Mouse (Mus musculus): Measurements from ENCODE around the gene Tenm1.

GRCm38 (mm10) chrX:42647131-42647530, 781.8 kb downstream of the Tenm1 start:
- no peak for TF ChIP-seq RAD21 (IDR thresholded peaks at IDR 0.05; ENCODE audit: low read depth, low read length)
- TF ChIP-seq POLR2A (IDR thresholded peaks at IDR 0.05; ENCODE audit: control insufficient read depth in 1 of 2, insufficient read depth in 1 of 2, low read depth in 1 of 2, low read length in 2 of 2, poor library complexity in 1 of 2) = no peak
- TF ChIP-seq NELFE (IDR thresholded peaks at IDR 0.05; ENCODE audit: low read depth, low read length) = no peak
- no peak for TF ChIP-seq MXI1 (IDR thresholded peaks at IDR 0.05; ENCODE audit: low read depth, low read length)
- TF ChIP-seq EP300 (IDR thresholded peaks at IDR 0.05; ENCODE audit: low read depth in 1 of 2, low read length in 2 of 2) = no peak
- no peak for TF ChIP-seq CTCF (IDR thresholded peaks at IDR 0.05 in 2 of 3, conservative IDR thresholded peaks at IDR 0.05 in 1 of 3; ENCODE audit: control insufficient read depth in 1 of 3, insufficient read depth in 1 of 3, low read depth in 2 of 3, low read length in 3 of 3, poor library complexity in 1 of 3, severe bottlenecking in 1 of 3)
